Mouse (Mus musculus) heart, adult 11 months (tissue): ENCODE results near the gene Galnt10.
A peak's percentile ranks its signal among the peaks of the same experiment; 100 is the strongest.

Experiments used
- DNase-seq: peaks from one replicate; pipeline ENCODE4 v3.0.0; 2022

Gene Galnt10

DNA sequence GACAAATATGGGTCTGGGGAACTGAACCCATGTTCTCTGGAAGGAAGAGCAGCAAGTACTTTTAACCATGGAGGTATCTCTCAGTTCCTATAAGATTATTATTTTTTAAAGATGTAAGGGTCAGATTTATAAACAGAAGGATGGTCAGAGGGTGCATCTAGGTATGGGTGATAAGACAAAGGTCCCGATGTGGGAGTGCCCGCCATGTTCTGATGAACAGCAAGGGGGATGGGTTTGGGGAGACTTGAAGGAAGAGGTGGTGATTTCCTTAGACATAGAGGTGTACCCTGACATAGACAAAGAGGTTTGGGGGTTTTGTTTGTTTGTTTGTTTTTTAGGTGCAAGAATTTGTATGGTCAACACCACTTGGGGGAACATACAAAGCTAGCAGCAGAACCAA is 1.6 kb upstream of the Galnt10 start:
- DNase-seq = peak; percentile 82

DNA sequence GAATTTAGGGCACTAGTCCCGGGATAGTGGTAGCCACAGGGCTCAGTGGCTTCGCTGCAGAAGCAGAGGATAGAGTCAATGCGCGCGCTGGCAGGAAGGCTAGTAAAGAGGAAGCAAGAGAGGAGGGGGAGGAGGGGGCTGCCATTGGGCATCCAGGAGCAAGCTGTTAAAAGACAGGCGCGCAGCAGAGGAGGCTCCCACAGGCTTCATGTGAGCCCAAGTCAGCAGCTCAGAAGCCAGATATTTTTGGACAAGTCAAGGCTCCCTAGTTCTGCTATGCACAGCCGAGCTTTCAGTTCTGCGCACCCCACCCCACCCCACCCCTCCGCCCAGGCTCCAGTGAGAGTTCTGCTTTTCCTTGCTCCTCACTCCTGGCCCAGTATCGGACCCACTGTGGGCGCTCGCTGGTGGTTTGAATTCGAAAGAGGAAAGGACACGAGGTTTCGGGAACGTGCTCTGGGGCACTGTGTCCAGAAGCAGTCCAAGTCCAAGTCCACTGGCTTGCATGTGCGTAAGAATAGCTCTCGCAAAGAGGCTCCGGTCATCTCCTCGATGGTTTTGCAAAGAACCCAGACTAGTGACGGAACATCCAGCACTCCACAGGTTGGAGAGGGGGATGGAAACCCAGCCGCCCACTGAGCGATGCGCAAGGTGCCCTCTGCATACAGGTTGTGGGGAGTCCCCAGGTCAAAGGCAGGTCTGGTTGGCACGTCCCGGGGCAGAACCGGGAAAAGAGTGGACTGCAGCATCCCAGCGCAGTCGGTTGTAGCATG is 811 bp upstream of the Galnt10 start:
- DNase-seq = peak; percentile 98

DNA sequence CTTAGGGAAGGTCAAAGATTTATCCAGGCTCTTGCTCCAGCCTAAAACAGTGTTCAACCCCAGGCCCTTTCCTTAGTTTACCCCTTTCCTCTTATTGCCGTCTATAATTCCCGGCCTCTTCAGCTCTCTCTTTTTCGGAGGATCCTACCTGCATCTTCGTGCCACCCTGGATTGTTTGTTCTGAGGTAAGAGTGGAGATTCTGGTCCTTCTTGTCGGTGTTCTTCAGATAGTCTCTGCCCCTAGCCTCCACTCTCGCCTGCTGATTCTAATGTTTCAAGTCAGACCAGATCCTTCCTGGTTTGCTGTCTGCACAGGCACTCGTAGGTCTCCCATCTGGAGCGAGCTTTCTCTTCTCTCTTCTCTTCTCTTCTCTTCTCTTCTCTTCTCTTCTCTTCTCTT is 605 bp downstream of the Galnt10 start:
- DNase-seq = no peak

DNA sequence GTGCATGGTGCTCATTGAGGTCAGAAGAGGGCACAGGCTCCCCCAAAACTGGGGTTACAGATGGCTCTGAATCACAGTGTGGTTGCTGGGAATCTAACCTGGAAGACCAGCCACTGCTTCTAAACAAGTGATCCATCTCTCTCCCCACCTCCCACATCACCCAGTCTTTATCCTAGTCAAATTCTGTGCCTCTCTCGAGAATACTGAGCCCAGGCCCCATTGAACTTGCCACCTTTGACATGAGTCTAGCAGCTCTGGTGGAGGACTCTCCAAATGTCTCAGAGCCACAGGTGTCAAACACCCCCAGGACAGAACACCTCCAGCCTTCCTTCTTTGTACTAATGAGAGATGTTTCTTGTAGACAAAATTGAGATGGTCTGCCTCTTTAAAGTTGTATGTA is 1.2 kb downstream of the Galnt10 start:
- peak; percentile 84 for DNase-seq

DNA sequence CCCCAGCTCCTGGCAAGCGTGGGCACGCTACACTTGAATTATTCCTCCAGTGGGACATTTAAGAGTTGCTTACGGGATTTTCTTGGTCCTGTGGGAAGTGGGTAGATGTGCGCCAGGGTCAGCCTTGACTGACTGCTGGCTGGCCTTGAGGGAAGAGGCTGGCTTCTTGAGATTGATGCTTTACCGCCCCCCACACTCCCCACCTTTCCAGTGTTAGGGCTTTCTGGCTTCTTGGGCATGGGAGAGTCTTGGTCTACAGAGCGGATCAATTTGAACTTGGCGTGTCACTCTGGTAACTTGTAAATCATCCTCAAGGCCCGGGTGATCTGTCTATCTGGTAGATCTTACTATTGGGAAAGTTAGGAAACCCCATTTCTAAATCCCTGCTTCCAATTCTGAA is 1.7 kb downstream of the Galnt10 start:
- peak; percentile 88 for DNase-seq

DNA sequence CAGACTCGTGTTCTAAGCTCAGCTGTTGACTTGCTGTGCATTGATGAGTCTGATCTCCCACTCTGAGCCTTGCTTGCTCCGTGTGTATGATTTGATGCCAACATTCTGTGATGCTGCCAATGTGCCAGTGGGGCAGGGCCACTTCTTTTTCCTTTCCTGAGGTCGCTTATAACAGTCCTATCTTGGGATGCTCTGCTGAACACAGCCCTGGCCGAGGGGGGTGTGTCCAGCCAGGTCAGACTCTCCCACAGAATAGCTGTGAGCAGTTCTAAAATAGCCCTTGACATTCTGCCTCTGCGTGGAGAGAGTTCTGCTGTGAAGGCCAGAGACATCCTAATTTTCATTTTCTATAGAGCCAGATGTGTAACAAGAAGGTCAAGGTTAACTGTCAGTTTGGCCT is 2.2 kb downstream of the Galnt10 start:
- DNase-seq = peak; percentile 80

DNA sequence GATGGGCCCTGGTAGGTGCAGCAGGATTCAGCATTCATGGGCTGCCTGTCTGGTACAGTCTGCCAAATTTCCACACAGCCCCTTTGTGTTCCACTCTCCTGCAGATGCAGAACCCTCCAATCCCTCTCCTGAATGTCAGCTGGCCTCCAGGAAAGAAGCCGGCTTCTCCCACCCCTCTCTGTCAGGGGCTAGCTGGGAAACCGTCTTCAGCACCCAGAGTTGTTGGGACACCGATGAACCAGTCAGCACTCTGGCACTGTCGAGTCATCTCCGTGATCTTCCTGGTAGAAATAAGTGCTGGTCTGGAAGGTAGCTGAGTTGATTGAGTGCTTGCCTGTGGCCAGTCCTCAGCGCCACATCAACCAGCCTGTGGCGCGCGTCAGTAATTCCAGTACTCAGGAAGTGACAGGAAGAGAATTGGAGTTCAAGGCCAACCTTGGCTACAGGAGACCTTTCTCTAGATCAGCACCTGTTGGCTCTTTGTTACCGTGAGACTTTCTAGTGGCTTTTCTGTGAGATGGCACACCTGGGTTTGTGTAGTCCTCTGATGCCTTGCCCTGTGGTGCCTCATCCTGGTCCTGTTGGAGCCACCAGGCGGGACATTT is 3.1 kb downstream of the Galnt10 start:
- peak; percentile 74 for DNase-seq

DNA sequence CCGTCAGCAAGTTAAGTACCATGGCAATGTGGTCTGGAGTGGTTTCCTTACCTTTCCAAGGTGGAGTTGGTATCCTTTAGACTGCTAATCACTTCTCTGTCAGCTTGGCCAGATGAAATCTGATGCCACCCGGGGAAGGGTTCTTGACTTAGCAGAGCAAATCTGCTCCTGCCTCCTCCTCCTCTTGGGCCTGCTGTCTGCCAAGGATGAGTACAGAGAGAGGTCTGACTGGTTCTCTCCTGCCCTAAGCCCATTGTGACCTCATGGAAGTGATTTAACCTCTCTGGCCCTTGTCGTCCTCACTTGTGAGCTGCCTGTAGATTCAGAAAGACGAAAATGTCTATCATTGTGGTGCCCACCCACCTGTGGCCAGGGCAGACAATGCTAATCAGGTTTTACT is 4.0 kb downstream of the Galnt10 start:
- peak; percentile 10 for DNase-seq

DNA sequence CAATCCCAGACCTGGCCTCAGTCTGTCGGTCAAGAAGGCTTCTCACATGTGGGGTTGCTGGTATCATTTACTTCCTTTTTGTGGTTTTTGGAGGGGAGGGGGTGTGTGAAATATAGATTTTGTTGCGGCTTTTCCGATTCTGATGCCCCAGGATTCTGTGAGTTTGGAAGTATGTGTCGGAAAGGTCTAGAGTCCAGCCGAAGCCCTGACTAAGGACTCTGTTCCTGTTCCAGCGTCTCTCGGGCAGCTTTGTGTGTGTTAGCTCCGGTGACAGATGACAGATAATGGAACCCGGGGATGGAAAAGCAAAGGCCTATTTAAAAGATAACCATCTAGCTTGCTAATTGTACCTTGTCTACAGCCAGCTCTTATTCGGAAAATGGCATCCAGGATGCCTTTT is 4.4 kb downstream of the Galnt10 start:
- DNase-seq = peak; percentile 81

DNA sequence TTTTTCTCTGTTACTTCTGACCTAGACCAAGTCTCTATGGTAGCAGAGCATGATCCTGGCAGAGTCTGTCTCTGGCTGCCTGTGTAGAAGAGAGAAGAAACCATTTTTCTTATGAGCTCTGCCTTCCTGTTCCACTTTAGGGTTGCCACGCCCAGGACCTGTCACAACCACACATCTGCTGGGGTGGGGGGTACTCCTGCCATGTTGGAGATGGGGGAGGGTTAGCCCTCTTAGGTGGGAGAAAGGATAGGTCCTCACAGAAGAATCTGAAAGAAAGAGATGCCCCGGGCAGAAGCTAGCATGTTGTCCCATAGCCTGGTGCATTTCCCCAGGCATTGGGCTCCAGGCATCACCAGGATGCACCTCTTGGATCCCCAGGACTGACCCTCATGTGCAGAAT is 5.6 kb downstream of the Galnt10 start:
- peak; percentile 74 for DNase-seq

DNA sequence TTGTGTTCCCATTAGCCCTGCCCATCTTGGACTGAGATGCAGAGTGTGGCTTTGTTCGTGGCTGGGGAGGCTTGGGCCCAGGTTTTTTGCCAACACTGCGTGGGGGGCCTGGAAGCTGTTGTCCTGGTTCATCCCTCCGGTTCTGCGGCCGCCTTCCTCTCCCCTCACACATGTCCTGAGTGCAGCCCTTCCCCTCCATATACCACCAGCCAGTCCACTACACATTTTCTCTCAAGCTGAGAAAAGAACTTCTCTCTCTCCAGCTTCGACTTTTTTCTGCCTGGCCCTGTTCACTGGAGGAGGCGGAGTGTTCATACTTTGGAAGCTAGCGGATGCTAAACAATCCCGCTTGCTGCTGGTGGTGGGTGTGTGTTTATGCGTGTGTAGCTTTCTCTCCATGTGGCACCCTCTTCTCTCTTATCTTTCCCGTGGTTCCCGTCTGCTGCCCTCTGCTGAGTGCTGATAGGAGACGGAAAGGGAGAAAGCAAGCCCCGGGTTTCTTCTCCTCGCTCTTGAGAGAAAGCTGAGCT is 6.1 kb downstream of the Galnt10 start:
- peak; percentile 87 for DNase-seq

DNA sequence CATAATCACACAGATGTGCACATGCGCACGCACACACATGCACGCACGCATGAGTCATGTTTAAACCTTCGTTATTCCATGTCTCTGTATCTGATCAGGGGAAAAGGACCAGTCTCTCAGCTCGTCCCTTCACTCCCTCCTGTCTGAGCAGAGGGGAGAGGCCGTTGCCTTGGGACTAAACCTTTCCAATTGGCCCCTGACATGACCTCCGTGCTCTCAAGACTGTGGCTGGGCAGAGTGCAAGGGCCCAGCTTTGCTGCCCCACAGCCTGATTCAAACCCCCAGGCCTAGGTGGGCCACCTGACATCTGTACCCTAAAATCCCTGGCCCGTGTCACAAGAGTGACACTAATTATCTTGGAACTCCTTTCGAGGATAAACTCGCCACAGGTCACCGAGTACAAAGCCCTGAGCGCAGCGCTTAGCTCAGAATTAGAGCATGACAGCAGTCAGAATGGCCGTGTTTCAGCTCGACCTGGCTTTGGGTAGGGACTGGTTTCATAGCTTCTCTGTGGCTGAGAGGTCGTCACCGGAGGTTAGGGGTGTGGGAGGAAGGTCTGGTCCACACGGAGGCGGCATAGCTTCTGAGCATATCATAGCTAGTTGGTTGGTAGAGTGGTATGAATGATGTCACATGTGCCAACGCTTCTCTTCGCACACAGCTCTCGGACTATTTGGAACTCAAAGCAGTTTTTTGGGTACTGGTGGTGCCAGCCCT is 7.1 kb downstream of the Galnt10 start:
- peak; percentile 85 for DNase-seq

DNA sequence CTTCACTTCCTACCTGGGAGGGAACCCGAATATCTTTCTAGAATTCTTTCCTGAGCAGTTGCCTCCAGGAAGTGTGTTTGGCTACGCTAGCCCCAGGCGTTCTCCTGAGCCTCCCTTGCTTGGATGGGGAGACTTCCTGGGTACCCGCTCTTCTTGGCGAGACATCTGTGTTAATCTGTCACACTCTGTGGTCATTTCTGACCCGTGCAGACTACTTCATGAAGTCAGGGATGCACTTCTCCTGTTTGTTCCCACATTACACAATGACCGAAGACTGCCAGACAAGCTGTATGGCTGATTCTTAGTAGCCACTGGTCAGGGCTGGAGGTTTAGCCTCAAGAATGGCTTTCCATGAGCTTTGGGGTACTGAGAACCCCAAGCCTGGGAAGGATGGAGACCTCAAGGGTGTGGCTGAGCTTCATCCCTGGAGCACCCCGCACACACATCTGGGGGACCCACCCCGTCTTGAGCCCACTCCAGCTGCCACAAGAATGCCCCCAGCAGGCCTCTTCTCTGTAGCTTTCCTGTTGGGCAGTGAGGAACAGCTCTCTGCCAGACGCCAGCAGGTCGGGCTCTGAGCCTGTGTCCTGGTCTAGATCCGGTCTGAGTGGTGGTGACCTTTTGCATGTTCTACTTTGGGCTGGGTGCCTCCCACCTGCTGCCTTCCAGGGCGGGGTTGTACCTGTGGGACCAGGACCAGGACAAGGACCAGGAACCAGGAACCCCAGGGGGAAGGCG is 7.8 kb downstream of the Galnt10 start:
- peak; percentile 79 for DNase-seq

DNA sequence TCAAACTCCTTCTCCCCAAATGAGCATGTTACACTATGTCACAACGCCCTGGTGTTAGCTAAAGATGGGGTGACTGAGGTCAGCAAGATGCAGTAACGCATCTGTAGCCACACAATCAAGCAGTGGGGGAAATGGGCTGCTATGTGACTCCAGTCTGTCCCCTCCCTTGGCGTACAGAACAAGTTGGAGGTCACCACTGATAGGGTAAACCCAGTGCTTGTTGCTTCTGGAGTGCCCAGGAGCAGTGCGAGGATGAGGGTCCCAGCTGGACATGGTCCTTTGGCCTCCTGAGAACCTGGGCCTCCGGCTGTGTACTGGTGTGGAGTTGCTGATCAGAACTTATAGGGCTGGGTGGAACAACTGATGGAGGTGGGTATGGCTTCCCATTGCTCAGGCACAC is 8.6 kb downstream of the Galnt10 start:
- DNase-seq = peak; percentile 80

DNA sequence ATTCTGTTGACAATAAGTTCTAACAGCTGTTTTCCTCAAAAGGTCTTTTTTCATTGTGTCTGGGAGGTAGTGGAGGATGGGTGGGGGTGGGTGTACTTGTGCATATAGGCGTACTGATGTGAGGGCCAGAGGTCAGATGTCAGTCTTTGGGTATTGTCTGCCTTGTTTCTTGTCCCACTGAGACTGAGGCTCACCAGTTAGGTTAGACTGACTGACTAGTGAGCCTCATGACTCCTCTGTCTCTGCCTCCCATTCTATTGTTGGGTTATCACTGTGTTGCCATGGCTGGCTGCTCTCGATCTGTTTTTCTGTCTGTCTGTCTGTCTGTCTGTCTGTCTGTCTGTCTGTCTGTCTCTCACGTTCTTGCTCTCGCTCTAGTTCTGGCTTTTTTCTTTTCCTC is 9.1 kb downstream of the Galnt10 start:
- peak; percentile 34 for DNase-seq

DNA sequence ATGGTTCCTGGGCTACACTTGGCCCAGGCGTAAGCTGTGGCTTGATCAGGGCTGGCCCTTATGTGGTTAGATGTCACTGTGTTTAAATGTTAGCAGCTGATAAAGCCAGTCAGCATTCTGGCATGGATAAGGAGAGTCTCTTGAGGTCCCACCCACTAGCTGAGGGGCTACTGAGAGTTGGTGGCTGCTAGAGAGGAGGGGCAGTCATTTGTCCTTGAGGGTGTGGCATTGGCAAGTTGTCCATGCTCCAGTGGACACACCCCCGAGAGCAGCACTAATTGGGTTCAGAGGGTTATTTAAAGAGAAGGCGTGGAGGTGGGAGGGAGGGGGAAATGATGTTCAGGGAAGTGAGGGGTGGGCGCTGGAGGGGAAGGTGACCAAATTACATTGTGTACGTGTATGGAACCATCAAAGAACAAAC is 9.7 kb downstream of the Galnt10 start:
- peak; percentile 92 for DNase-seq

DNA sequence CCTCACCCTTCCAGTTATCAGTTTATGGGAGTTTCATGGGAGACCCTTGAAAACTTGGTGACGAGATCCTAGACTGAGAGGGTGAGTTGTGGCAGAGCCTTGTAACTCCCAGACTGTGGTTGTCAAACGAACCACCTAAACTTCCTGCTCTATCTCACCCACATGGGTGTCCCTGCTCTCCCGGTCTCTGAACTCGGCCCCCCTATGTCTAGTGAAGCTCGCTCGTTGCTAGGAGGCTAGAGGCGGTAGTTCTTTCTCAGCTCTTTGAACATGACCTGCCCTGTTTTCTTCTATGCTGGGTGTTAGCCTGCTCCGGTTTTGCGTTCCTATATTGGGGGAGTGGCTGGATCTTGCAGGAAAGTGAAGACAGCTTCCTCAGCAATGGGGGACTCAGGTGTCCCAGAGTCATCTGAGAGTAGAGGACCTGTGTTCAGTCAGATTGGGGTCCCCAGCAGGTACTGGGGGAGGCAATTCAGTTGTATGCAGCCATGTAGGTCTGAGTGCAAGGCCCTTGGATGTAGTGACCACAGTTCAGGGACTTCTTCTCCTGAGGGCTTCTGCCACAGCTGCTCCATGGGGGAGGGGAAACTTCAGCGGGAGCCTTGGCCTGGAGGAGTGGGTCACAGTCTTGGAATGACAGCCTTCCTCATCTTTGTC is 10.6 kb downstream of the Galnt10 start:
- DNase-seq = peak; percentile 81

DNA sequence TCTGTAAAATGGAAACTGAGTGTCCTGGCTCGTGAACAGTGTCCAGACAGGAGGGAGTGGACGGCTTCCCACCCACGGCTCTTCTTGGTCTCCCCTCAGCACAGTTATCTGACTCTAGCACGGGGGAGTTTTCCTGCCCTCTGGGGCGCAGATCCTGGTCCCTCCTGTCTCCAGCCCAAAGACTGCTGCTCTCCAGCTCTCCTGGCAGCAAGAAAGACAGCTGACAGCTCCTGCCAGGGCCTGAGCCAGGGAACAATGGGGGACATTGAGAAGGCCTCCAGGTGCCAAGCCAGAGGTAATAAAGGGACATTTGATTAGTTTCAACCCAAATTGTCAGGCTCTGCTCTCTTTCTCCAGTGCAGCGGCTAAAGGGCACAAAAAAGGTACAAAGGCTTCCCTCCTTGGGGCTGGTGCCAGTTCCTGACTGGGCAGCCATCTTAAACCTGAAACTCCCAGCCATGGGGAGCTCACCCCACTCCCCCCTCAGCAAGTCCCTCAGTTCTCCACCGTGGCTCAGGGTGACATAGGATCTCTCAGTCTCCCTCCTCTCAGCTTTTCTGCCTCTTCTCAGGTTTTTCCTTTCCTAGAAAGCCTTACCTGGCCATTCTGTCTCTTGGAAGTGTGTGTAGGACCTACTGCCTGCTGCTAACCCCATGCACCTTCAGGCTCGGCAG is 11.5 kb downstream of the Galnt10 start:
- peak; percentile 91 for DNase-seq

DNA sequence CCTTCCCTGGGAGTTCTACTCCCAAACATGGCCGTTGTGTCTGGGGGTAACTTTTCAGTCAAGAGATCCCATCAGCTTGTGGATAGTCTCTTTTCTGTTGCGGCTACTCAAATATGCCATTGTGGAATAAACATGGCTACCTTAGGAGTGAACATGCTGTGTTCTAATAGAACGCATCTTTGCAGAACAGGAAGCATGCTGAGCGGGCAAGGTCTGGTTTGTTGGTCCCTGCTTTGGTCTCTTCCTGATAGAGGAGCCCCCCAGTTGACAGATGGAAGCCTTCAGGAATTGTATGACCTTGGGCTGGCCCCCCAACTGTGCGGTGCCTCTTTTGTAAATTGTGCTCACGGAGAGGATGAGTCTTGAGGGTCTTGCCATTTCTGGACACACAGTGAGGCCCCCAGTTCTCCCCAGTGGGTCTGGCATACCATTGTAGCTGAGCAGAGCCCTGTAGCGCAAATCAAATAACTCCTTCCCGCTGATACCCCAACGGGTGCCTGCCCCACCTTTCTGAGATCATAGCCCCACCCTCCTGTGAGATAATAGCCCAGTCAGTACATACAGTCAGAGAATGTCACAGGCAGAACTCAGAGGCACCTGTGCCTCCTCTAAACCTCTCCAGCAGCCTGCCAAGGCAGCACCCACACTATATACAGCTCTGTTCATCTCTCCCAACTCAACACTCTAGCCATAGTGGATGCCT is 12.3 kb downstream of the Galnt10 start:
- DNase-seq = peak; percentile 88

DNA sequence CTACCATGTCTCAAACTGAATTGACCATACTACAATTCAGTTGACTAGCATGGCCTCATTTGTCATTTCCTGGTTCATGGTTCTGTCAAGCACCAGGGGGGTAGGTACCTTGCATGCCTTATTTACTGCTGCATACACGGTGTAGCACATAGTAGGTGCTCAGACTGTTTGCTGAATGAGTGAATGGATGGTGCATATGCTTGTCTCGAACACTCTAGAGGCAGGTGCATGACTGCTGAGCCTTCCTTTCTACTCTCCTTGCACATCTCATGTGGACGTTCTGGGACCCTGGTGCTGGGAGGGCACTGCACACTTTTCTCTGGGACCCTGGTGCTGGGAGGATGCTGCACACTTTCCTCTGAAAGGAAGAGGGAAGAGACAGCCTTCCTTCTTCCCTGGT is 13.0 kb downstream of the Galnt10 start:
- DNase-seq = peak; percentile 82

DNA sequence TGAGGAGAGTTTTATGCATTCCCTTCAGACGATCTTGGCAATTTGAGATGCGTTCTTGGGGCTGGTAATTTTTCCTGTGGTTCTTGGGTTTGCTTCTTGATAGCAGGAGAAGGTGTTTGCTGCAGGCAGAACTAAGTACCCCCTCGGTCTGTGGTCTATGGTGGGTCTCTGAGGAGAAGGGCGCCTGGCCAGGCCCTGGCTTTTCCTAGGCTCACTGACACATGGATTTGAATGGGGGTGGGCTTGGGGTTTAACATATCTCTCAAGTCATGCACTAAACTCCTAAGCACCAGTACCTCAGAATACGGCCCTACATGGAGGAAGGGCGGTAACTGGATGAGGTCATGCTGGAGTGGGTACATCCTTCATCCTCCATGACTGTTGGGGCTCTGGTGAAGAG is 13.5 kb downstream of the Galnt10 start:
- peak; percentile 67 for DNase-seq
